Mouse (Mus musculus): Measurements from ENCODE around the gene Ino80d. TPM values are rescaled to one million over a fixed set of nuclear protein-coding genes. Genes with fewer than 3 reads are reported as not detected.

Gene Ino80d
- polyA plus RNA-seq, 1 experiment, result 11.5 TPM

DNA sequence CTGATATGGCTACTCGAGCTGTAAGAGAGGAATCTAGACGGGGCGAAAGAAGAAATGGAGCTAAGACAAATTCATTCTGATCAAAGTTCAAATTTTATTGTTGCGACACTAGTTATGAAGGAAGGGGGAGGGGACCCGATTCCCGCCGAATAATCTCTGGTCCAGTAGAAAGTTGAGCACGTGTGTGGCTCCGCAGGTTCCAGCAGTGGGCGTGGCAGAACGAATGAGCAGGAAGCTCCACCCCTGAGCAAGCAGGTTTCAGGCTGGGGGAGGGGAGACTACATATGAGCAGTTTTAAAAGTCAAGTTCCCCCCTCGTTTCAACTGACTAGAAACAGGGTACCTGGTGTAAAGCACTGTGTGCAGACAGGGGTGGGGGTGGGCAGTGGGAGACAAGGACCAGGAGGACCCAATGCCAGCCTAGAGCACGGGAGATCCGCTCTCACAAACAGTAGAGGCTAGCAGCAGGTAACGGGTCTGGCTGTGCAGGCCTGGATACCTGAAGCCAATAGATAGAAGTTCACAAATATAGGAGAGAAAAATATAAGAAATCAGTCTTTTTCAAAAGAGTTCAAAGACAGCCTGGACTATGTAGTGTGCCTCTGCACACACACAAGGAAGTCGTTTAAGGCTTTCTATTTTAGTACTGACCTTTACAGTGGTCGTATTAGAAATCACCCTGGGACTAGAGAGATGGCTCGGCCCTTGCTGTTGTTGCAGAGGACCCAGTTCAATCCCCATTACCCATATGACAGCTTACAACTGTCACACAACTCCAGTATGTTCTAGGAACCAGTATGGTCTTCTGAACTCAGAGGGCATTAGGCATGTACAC, 15.6 kb upstream of the Ino80d start:
- H3K27me3 ChIP-seq (ENCODE audit: control insufficient read depth, insufficient read depth, low read length), result no peaks in the 10 kb centered on the region
- H3K27ac ChIP-seq (ENCODE audit: insufficient read depth, low read depth, low read length), result no peak overlapping the region
- peaks cover 2% of the 10 kb centered on the region; the same call in 1 of the 2 replicates for H3K4me1 ChIP-seq (ENCODE audit: control insufficient read depth, insufficient read depth, insufficient read length, low read length)
- no peaks in the 10 kb centered on the region for H3K36me3 ChIP-seq (ENCODE audit: control insufficient read depth, insufficient read depth, low read length)
- TF ChIP-seq CTCF (IDR thresholded peaks at IDR 0.05; ENCODE audit: extremely low read depth, insufficient read length, insufficient replicate concordance, low read depth, low read length), result no peak
- TF ChIP-seq POLR2A (IDR thresholded peaks at IDR 0.05; ENCODE audit: low read depth, low read length), result no peak
- peak overlapping the region; percentile 57 for H3K4me3 ChIP-seq (ENCODE audit: low read depth, low read length)
- WGBS, result 5% methylated on average over 18 of the region's 18 CpGs

GRCm38 (mm10) chr1:63129273-63129672, 14.8 kb upstream of the Ino80d start:
- Histone ChIP-seq H3K4me3 (ENCODE audit: low read depth, low read length) (no peak overlapping the region), H3K27ac (ENCODE audit: insufficient read depth, low read depth, low read length) (peak overlapping the region; percentile 28), H3K36me3 (ENCODE audit: control insufficient read depth, insufficient read depth, low read length) (no peaks in the 10 kb centered on the region), H3K27me3 (ENCODE audit: control insufficient read depth, insufficient read depth, low read length) (no peaks in the 10 kb centered on the region), H3K4me1 (ENCODE audit: control insufficient read depth, insufficient read depth, insufficient read length, low read length) (peaks cover 2% of the 10 kb centered on the region; the same call in 1 of the 2 replicates)
- WGBS, result 14% methylated on average over 3 of the region's 3 CpGs
- TF ChIP-seq CTCF (IDR thresholded peaks at IDR 0.05; ENCODE audit: extremely low read depth, insufficient read length, insufficient replicate concordance, low read depth, low read length) (no peak), POLR2A (IDR thresholded peaks at IDR 0.05; ENCODE audit: low read depth, low read length) (no peak)

DNA sequence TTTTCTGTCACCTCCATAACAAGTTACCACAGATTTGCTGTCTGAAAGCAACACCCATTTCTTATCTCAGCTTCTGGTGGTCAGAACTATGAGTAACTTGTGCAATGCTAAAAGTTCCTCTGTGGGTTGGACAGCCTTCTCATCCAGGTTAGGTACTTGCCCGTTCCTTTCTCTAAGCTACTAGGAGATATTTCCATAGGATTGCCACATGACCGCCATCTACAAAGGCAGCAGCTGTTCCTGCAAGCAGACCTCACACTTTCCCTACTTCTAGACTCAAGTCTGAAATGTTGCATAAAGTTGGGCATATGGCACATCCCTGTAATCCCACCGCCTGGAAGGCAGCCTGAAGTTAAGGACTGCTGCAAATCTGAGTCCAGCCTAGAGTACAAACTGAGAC, 11.7 kb upstream of the Ino80d start:
- H3K27me3 ChIP-seq (ENCODE audit: control insufficient read depth, insufficient read depth, low read length), result no peaks in the 10 kb centered on the region
- H3K36me3 ChIP-seq (ENCODE audit: control insufficient read depth, insufficient read depth, low read length), result peaks cover 12% of the 10 kb centered on the region
- peaks cover 9% of the 10 kb centered on the region; the same call in 1 of the 2 replicates for H3K4me1 ChIP-seq (ENCODE audit: control insufficient read depth, insufficient read depth, insufficient read length, low read length)
- TF ChIP-seq CTCF (IDR thresholded peaks at IDR 0.05; ENCODE audit: extremely low read depth, insufficient read length, insufficient replicate concordance, low read depth, low read length) (no peak), POLR2A (IDR thresholded peaks at IDR 0.05; ENCODE audit: low read depth, low read length) (no peak)
- H3K27ac ChIP-seq (ENCODE audit: insufficient read depth, low read depth, low read length), result no peak overlapping the region
- WGBS, result 96% methylated on average over 3 of the region's 3 CpGs
- no peak overlapping the region for H3K4me3 ChIP-seq (ENCODE audit: low read depth, low read length)

DNA sequence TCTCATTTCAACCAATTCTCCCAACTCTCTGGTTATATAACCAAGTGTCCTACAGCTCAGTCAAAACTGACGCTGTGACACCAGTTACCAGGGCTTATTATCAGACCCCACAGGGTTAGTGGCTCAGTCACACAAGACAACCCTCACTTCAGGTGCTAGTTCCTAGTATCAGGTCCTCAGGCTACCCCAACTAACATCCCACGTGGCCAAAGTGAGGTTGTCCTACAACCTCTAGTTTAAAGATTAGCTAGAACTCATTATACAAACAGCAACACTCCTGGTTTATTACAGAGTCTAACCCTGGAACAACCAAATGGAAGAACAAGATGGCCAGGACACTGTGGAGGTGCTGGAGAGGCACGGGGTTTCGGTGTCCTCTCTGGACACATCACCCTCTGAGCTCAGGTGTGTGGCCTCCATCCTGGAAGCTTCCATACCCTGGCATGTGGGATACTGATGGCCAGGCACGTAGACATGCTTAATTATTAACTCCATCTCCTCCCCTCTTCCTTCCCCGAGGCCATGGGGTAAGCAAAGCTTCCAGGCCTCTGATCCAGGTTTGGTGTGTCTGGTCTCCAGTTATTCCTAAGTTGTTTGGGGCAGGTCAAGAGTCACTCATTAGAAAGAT, 9.5 kb upstream of the Ino80d start:
- 31% methylated on average over 6 of the region's 6 CpGs for WGBS
- peaks cover 7% of the 10 kb centered on the region; the same call in 1 of the 2 replicates for H3K4me1 ChIP-seq (ENCODE audit: control insufficient read depth, insufficient read depth, insufficient read length, low read length)
- TF ChIP-seq CTCF (IDR thresholded peaks at IDR 0.05; ENCODE audit: extremely low read depth, insufficient read length, insufficient replicate concordance, low read depth, low read length) (no peak), POLR2A (IDR thresholded peaks at IDR 0.05; ENCODE audit: low read depth, low read length) (no peak)
- no peak overlapping the region for H3K4me3 ChIP-seq (ENCODE audit: low read depth, low read length)
- H3K27me3 ChIP-seq (ENCODE audit: control insufficient read depth, insufficient read depth, low read length), result no peaks in the 10 kb centered on the region
- peak overlapping the region; percentile 8 for H3K27ac ChIP-seq (ENCODE audit: insufficient read depth, low read depth, low read length)
- peaks cover 26% of the 10 kb centered on the region for H3K36me3 ChIP-seq (ENCODE audit: control insufficient read depth, insufficient read depth, low read length)

GRCm38 (mm10) chr1:63122005-63122404, 7.5 kb upstream of the Ino80d start:
- TF ChIP-seq CTCF (IDR thresholded peaks at IDR 0.05; ENCODE audit: extremely low read depth, insufficient read length, insufficient replicate concordance, low read depth, low read length) (no peak), POLR2A (IDR thresholded peaks at IDR 0.05; ENCODE audit: low read depth, low read length) (no peak)
- no peak overlapping the region for H3K27ac ChIP-seq (ENCODE audit: insufficient read depth, low read depth, low read length)
- peaks cover 33% of the 10 kb centered on the region for H3K36me3 ChIP-seq (ENCODE audit: control insufficient read depth, insufficient read depth, low read length)
- 78% methylated on average over 6 of the region's 6 CpGs for WGBS
- H3K4me3 ChIP-seq (ENCODE audit: low read depth, low read length), result no peak overlapping the region
- H3K27me3 ChIP-seq (ENCODE audit: control insufficient read depth, insufficient read depth, low read length), result no peaks in the 10 kb centered on the region
- peaks cover 7% of the 10 kb centered on the region; the same call in 1 of the 2 replicates for H3K4me1 ChIP-seq (ENCODE audit: control insufficient read depth, insufficient read depth, insufficient read length, low read length)

DNA sequence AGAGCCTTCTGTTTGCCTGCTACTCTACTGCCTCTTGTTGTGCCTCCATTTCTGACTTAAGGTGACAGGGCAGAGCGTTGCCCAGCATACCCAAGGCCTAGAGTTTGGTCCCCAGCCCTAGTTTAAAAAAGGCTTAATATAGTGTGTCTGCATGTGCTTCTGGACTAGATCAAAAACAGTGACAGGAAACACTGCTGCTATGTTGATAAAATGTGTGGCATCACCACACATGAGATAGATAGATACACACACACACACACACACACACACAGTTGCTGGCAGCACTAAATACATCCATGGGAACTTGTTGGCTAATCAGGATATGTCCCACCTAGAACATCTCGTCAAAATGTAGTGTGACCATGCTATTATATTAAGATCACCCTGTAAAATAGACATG, 5.9 kb upstream of the Ino80d start:
- no peak overlapping the region for H3K4me3 ChIP-seq (ENCODE audit: low read depth, low read length)
- no peaks in the 10 kb centered on the region for H3K27me3 ChIP-seq (ENCODE audit: control insufficient read depth, insufficient read depth, low read length)
- H3K36me3 ChIP-seq (ENCODE audit: control insufficient read depth, insufficient read depth, low read length), result peaks cover 33% of the 10 kb centered on the region
- peaks cover 9% of the 10 kb centered on the region; the same call in 1 of the 2 replicates for H3K4me1 ChIP-seq (ENCODE audit: control insufficient read depth, insufficient read depth, insufficient read length, low read length)
- TF ChIP-seq CTCF (IDR thresholded peaks at IDR 0.05; ENCODE audit: extremely low read depth, insufficient read length, insufficient replicate concordance, low read depth, low read length), result no peak
- no peak for TF ChIP-seq POLR2A (IDR thresholded peaks at IDR 0.05; ENCODE audit: low read depth, low read length)
- 93% methylated on average over 2 of the region's 2 CpGs for WGBS
- no peak overlapping the region for H3K27ac ChIP-seq (ENCODE audit: insufficient read depth, low read depth, low read length)

GRCm38 (mm10) chr1:63119675-63120074, 5.2 kb upstream of the Ino80d start:
- 80% methylated on average over 4 of the region's 4 CpGs for WGBS
- no peaks in the 10 kb centered on the region for H3K27me3 ChIP-seq (ENCODE audit: control insufficient read depth, insufficient read depth, low read length)
- peaks cover 33% of the 10 kb centered on the region for H3K36me3 ChIP-seq (ENCODE audit: control insufficient read depth, insufficient read depth, low read length)
- no peak overlapping the region for H3K27ac ChIP-seq (ENCODE audit: insufficient read depth, low read depth, low read length)
- no peak for TF ChIP-seq POLR2A (IDR thresholded peaks at IDR 0.05; ENCODE audit: low read depth, low read length)
- no peak for TF ChIP-seq CTCF (IDR thresholded peaks at IDR 0.05; ENCODE audit: extremely low read depth, insufficient read length, insufficient replicate concordance, low read depth, low read length)
- peaks cover 9% of the 10 kb centered on the region; the same call in 1 of the 2 replicates for H3K4me1 ChIP-seq (ENCODE audit: control insufficient read depth, insufficient read depth, insufficient read length, low read length)
- H3K4me3 ChIP-seq (ENCODE audit: low read depth, low read length), result no peak overlapping the region
